Mouse (Mus musculus) urinary bladder, postnatal 4 days (tissue): ENCODE data around the gene Slc7a5.

Experiments used
- DNase-seq, 2 experiments: peaks; one replicate each; pipeline ENCODE4 v3.0.0; 2021 to 2022; ENCODE audit warnings: low spot score in 2 of 2

The Slc7a5 gene

GRCm38 (mm10) chr8:121884181-121884580 is 23.3 kb downstream of the Slc7a5 start:
- no peak for DNase-seq

DNA sequence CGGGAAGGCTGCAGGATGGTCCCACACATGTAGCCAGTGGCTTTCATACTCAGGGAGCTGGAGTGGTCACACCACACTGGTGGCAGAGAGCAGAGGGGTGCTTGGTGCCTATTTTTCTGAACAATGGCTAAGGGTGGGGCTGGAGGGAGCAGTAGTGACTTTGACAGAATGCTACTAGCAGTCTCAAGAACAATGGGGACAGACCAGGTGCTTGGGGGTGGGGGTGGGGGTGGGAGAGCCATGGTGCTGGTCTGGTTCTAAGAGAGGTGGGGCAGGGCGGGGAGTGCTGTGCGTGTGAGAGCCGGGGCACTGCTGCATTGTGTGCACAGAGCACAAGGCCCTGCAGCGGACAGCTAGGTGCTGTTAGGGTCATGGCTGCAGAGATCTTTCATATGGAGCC is 25.6 kb downstream of the Slc7a5 start:
- DNase-seq, result no peak

DNA sequence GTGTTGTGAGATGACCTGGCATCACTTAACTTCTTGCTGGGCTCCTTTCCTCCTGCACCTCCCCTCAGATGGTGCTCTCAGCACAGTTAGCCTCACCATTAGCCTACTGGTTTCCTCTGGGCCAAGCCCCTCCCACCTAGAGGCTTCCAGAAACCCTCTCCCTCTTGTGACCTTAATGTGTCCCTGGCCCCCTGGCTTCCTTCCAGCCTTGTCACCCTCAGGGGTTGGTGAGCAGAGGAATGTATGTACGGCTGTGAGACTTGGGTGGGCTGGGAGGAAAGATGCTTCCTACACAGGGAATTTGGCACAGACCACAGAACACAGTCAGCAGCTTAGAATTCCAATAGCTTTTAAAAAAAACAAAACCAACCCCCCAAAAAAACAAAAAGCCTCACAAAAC is 26.7 kb downstream of the Slc7a5 start:
- DNase-seq, result peak in 1 of 2 experiments; percentile 51

- no peak for DNase-seq
Observed at GRCm38 (mm10) chr8:121879712-121880111, 27.8 kb downstream of the Slc7a5 start.

DNA sequence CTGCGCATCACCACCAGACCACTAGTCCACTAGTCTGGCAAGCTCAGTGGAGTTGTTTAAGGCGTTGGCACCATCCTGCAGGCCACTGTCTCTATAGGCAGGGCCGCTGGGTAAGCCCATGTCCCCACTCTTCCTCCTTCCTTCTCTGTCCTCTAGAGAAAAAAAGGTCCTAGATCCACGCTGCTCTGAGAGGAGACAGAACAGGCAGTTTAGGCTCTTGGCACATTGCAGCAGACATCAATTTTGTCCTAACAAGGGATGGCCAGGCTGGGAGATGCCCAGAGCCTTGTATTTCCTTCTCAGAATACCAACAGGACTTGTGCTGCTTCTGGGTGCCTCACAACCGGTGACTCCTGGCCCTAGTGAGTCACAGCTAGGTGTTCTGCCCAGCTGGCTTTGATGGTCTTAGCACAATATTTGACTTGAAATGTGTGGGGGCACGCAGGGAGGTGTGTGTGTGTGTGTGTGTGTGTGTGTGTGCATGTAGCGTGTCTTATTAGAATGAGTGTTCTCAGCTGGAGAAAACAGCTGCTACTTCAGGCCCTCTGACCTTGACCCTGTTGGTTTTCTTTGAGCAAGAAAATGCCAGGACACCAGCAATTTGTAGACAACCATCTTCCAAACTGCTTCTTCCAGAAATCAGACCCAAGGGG is 29.5 kb downstream of the Slc7a5 start:
- DNase-seq, result no peak

- no peak for DNase-seq
Observed at GRCm38 (mm10) chr8:121877212-121877611, 30.3 kb downstream of the Slc7a5 start.

DNA sequence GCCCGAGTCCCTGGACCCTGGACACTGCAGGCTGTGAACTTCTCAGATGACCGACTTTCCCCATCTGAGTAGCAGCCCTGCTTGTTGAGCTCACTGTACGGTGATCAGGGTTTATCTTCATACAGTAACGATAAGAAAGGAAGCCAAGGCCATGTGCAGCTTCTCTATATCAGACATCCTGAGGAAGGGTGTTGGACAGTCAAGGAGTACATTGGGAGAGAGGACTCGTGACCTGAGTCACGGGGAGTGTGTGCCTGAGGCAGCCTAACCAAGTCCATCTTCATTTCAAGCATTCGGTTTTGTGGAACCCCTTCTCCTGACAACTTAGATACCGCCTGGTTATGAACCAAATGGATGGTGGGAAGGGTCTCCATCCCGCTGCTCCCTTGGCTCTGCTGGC is 32.0 kb downstream of the Slc7a5 start:
- no peak for DNase-seq

DNA sequence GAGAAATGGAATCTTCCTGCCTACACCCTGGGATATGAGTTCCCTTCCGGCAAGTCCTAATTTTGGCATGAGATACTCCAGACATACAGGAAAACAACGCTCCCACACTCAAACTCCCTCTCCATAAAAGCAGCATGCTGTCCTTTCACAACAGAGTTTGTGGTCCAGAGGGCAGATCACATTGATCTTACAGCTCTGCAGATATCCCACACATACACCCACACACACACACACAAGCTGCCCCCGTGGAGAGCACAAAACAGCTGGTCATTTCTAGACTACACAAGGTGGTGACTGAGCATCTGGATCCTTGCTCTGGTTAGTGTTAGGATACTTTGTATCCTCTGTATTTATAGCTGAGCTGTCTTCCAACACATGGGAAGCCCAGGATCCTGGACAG is 32.4 kb downstream of the Slc7a5 start:
- DNase-seq, result no peak

DNA sequence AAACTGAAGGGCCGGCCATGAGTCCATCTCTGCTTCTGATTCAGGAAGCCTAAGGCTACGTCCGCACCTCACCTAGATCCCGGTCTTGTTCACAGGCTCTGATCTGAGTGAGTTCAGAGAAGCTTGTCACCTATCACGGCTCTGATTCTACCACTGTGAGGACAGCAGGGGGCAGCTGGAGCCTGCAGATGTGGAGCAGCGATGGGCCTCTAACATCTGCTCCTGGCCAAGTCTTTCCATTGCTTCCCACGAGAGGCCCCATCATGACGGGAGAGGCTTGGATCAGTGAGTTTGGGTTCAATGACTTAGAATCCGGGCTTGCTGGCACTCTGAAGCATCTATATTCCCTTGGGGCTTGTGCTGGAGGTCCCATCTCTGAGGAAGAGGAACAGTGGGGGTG is 33.5 kb downstream of the Slc7a5 start:
- peak; percentile 64 to 69 for DNase-seq

DNA sequence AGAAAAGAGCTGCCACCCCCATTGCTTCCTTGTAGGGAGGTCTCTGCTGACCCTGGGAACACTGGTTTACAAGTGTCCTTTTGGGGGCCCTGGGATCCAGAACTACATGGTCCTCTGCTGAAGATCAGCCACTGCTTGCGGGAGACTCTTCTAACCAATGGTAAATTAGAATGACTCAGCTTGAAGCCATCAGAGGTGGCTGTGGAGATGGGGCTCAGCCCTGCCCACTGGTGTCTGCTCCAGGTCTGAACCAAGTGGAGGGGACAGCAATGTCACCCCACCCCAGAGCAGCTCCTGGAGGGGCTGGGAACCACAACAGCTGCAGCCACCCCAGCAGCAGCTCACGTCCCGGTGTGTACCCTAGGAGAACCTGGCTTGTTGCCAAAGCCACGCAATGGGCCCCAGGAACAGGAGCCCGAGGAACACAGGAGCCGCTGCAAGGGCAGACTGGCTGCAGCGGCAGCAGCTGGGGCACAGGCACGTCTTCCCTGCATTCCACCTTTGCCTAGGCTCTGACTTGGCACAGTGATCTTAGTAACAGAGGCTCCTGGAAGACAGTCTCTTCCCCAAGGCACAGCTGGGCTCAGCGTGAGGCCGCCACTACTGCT is 35.6 kb downstream of the Slc7a5 start:
- DNase-seq, result no peak

GRCm38 (mm10) chr8:121870190-121870589 is 37.3 kb downstream of the Slc7a5 start:
- no peak for DNase-seq

DNA sequence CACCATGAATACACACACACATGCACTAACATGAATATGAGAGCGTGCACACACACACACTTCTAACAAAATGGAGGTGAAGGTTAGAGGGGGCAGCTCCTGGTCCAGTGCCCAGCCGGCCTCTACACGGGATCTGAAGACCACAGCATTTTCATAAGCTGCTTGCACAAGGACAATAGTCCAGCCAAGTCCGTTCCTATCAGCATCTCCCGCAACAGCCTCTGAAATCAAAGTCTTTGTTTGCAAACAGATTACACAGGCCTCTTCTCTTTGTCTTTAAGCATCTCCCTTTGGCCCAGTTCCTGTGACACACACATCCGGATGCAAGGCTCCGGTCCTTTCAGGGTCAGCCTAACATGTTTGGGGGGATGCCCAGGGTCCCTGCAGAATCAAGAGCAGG is 38.6 kb downstream of the Slc7a5 start:
- no peak for DNase-seq

DNA sequence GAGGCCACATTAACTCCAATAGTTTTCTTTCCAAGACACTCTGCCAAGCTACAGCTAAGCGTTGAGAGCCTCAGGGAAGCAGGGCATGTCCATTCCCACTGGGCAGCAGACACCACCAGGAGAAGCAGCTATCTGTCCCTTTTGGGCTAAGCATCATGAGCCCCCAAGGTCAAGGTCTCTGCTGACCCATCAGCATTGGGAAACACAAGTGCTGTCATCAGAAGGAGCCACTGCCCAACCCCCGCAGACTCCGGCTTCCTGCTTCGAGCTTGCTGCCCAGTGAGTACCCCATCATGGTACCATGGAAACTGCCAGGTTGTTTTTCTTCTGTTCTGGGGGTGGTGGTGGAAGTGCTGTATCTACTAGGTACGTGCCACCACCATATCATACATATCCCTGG is 39.3 kb downstream of the Slc7a5 start:
- DNase-seq, result no peak

DNA sequence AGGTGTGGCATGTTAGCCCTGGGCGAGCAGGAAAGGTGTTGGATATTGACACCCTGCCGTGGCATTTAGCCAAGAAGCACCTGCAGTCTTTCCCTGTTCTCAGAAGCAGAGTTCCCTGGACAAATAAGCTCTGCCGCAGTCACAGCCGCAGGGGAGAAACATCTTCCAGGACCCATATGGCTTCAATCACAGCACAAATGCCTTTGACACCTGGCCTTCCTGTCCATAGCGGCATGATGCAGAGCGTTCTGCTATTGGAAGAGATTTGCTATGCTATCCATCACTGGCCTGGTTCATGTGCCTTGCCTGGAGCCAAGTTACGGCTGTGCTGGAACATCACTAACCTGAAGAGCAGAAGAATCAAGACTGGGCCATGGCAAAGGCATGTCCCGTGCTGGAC is 42.1 kb downstream of the Slc7a5 start:
- no peak for DNase-seq

GRCm38 (mm10) chr8:121861806-121862548 is 45.5 kb downstream of the Slc7a5 start:
- DNase-seq, result no peak

GRCm38 (mm10) chr8:121861276-121861675 is 46.2 kb downstream of the Slc7a5 start:
- DNase-seq, result no peak

DNA sequence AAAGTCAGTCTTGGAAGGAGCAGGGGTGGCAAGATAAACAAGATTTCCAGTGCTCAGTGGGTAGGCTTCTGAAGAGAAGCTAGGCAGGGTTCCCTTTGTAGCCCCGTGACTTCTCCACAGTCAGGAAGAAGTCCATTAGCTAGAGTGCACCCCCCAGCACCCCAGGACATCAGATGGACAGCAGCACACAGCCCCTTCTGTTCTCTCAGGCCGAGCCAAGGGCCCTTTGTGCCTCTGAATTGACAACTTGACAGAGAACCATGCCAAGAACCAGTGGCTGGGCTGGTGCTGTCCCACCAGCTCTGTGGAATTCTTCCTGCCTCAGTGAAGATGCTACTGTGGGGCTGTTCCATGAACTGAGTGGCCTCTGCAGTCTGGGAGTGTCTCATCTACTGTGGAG is 49.7 kb downstream of the Slc7a5 start:
- DNase-seq, result no peak

GRCm38 (mm10) chr8:121857331-121857730 is 50.2 kb downstream of the Slc7a5 start:
- no peak for DNase-seq

DNA sequence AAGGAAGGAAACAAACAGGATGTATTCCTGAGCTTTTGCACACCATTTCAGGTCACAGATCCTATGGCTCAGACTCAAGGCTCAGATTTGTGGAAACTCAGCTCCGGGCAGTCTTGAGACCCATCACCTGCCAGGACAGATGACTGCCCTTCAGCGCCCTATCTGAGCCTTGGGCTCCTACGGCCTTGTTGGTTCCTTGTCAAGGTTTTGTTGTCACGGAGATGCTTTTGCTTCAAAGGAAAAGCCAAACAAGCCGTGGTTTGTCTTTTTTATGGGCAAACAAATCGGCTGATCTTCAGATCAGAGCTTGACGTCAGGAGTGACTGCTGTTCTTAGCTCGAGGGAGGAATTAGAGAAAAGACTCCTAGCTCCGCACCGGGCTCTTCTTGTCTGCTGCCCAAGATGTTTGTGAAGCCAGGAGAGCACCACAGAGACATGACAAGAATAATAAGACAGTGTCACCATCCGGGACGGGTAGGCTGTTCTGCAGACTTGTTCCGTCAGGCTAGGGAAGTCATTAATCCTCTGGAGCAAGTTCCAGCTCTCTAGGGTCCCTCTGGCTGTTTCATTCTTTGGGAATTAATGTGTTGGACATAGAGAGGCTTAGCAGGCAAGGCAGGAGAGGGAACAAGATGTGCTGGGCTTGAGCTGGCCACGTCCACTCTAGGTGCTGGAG is 51.3 kb downstream of the Slc7a5 start:
- DNase-seq, result no peak

DNA sequence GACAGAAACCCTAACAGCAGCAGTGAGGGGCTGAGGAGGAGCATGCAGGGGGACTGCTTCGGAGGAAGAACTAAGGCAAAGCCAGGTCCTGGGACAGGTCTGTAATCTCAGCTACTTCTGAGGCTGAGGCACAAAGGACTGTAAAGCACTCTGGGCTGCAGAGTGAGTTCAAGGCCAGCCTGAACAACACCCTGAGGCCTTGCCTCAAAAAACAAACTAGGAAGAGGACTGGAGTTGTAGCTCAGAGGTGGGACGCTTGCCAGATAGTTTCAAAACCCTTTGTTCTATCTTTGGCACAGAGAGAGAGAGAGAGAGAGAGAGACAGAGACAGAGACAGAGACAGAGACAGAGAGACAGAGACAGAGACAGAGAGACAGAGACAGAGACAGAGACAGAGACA is 53.9 kb downstream of the Slc7a5 start:
- DNase-seq, result no peak

- no peak for DNase-seq
Observed at GRCm38 (mm10) chr8:121852464-121852863, 55.0 kb downstream of the Slc7a5 start.

DNA sequence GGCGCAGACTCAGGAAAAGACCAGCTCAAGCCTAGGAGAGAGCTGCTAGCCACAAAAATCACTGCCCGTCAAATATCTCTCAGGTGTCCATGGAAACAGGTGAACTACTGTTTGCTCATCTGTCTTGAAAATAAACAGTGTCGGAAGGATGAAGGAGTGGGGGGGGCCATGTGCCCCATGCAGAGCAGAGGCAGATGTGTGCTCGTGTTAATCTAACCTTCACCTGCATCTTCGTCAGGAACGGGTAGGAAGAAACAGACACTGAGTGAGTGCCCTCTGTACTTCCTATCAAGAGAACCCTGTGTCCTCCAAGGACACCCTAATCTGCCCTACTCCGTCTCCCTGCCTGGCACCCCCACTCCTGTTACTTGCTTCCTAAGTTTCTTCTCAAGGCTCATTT is 55.8 kb downstream of the Slc7a5 start:
- no peak for DNase-seq
